Mouse (Mus musculus): ENCODE measurements around the gene F5. TPM values are rescaled to one million over a fixed set of nuclear protein-coding genes. Genes with fewer than 3 reads are reported as not detected.

F5 gene
- polyA plus RNA-seq, 1 experiment = 15.1 TPM

DNA sequence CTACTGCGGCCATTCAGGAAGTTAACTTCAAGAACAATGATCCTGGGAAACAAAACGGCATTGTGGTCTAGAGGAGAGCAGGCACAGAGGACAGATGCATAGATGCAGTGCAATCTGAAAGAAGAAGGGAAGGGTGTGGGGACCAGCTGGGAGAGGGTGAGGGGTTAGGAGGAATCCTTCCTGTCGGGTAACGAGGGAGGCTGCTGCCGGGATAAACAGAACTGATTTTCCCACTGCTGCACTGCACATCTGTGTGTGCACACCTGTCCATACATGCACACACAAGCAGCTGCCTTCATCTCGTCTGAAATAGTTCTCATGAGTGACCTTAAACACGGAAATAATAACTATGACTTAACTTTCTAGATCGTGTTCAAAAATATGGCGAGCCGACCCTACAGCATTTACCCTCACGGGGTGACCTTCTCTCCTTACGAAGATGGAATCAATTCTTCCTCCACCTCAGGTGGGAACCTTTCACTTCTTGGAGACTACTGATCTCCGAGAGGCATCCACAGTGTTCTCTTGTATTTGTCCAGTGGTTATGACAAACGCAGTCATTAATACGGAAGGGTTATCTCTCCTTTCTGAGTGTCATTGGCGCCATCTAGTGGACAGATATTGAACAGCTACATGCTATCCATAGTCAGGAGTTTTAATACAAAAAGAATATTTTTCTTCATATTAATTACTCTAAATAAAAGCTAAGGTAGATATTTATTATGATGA lies 32.7 kb downstream of the F5 start:
- TF ChIP-seq GATA1 (IDR thresholded peaks at IDR 0.05; ENCODE audit: borderline replicate concordance, low read length) = no peak
- no peak for TF ChIP-seq FLI1 (IDR thresholded peaks at IDR 0.05; ENCODE audit: low read length)
- H3K4me3 ChIP-seq (replicated peaks) = peak overlapping the region; percentile 86
- H3K36me3 ChIP-seq (replicated peaks; ENCODE audit: low read length) = peaks cover 97% of the 10 kb centered on the region
- H3K9me3 ChIP-seq = no peaks in the 10 kb centered on the region
- peaks cover 27% of the 10 kb centered on the region for H3K4me1 ChIP-seq
- no peaks in the 10 kb centered on the region for H3K27me3 ChIP-seq (replicated peaks)

DNA sequence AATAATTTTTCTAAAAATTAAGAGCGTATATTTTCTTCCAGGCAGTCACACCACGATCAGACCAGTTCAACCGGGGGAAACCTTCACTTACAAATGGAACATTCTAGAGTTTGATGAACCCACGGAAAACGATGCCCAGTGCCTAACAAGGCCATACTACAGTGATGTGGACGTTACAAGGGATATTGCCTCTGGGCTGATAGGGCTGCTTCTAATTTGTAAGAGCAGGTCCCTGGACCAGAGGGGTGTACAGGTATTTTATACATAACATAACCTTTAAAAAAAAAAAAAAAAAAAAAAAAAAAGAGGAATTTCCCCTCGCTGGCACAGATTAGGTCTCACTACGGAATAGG lies 33.2 kb downstream of the F5 start:
- TF ChIP-seq FLI1 (IDR thresholded peaks at IDR 0.05; ENCODE audit: low read length) = no peak
- TF ChIP-seq GATA1 (IDR thresholded peaks at IDR 0.05; ENCODE audit: borderline replicate concordance, low read length) = no peak
- Histone ChIP-seq H3K9me3 (no peaks in the 10 kb centered on the region), H3K4me3 (replicated peaks) (no peak overlapping the region), H3K36me3 (replicated peaks; ENCODE audit: low read length) (peaks cover 96% of the 10 kb centered on the region), H3K4me1 (peaks cover 21% of the 10 kb centered on the region), H3K27me3 (replicated peaks) (no peaks in the 10 kb centered on the region)

DNA sequence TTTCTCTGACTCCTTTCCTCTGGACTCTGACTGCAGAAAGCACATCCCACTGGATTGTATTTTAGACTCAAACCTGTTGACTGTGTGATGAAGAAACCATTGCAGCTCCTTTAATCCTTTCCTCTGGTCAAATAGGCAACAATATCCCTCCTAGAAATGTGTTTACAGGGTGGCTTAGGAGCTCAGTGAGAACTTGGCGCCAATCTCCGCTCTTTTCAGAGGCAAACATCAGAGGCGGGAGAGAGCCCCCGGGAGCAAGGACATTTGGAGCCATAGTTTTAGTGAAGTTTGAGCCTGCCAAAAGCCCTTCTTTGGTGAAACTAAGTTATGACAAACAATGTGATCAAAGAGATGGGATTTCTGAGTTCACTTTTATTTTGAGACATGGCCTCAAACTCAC lies 33.7 kb downstream of the F5 start:
- no peak for TF ChIP-seq FLI1 (IDR thresholded peaks at IDR 0.05; ENCODE audit: low read length)

DNA sequence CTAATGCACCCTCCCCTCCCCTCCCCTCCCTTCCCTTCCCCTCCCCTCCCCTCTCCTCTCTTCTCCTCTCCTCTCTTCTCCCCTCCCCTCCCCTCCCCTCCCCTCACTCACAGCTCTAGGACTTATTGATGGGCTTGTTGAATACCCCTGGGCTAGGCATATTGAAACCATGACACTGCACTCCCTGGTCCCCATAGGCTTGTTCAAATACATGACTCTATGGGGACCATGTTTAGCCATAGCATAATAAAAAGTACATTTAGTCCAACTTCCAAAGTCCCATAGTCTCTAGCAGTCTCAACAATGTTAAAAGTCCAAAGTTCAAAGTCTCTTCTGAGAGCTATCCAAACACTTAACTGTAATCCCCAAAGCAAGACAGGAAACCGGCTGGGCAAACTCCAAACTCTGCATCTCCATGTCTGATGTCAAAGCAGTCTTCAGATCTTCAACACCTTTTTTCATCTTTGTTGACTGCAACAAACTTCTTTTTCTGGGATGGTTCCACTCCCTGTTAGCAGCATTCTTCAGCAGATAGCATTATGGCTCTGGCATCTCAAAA lies 35.4 kb downstream of the F5 start:
- no peaks in the 10 kb centered on the region for H3K27me3 ChIP-seq (replicated peaks)
- no peak for TF ChIP-seq GATA1 (IDR thresholded peaks at IDR 0.05; ENCODE audit: borderline replicate concordance, low read length)
- no peak for TF ChIP-seq FLI1 (IDR thresholded peaks at IDR 0.05; ENCODE audit: low read length)
- H3K36me3 ChIP-seq (replicated peaks; ENCODE audit: low read length) = peaks cover 94% of the 10 kb centered on the region
- H3K4me1 ChIP-seq = peaks cover 18% of the 10 kb centered on the region
- no peaks in the 10 kb centered on the region for H3K9me3 ChIP-seq
- no peak overlapping the region for H3K4me3 ChIP-seq (replicated peaks)

More for the DNA sequence above, 33.7 kb downstream of the F5 start:
- peaks cover 18% of the 10 kb centered on the region for H3K4me1 ChIP-seq
- H3K36me3 ChIP-seq (replicated peaks; ENCODE audit: low read length) = peaks cover 96% of the 10 kb centered on the region
- no peaks in the 10 kb centered on the region for H3K27me3 ChIP-seq (replicated peaks)
- H3K9me3 ChIP-seq = no peaks in the 10 kb centered on the region
- H3K4me3 ChIP-seq (replicated peaks) = no peak overlapping the region

DNA sequence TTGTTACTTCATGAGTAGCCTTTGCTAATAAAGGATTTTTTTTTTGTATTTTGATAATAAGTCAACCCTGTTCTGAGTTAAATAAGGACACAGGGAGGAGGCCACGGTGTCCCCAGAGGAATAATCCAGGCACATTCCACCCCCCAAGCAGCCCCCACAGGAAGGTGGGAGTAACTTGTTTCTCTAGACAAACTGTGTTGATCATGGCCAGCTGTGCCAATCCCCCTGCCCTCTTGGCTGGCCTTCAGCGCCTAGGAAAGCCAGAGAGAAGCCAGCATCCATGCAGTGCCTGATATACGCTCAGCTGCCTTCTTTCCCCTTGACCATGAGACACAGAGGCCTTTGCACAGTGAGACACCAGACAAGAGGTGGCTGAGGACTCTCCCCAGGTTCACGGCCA lies 47.9 kb downstream of the F5 start:
- Histone ChIP-seq H3K4me3 (replicated peaks) (no peak overlapping the region), H3K4me1 (peaks cover 8% of the 10 kb centered on the region), H3K36me3 (replicated peaks; ENCODE audit: low read length) (peaks cover 93% of the 10 kb centered on the region), H3K9me3 (no peaks in the 10 kb centered on the region), H3K27me3 (replicated peaks) (no peaks in the 10 kb centered on the region)
- TF ChIP-seq GATA1 (IDR thresholded peaks at IDR 0.05; ENCODE audit: borderline replicate concordance, low read length) = no peak
- no peak for TF ChIP-seq FLI1 (IDR thresholded peaks at IDR 0.05; ENCODE audit: low read length)

DNA sequence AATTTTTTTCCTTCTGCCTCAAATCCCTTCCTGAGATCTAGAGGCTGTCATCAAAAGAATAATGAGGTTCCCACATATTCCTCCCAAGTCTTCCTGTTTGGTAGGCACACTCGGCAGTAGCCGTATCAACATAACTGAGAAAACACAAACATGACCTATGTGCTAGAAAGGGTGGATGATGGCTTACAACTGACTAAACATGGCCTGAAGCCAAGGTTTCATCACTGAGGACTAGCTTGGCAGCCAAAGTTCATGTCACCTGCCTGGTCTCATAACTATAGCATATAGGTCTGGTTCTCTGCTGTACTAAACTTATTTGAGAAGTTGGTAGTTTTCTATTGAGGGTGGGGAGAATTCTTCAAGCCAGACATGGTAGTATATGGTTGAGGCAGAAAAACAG lies 56.8 kb downstream of the F5 start:
- no peak for TF ChIP-seq GATA1 (IDR thresholded peaks at IDR 0.05; ENCODE audit: borderline replicate concordance, low read length)
- no peak for TF ChIP-seq FLI1 (IDR thresholded peaks at IDR 0.05; ENCODE audit: low read length)
- H3K36me3 ChIP-seq (replicated peaks; ENCODE audit: low read length) = peaks cover 97% of the 10 kb centered on the region
- H3K27me3 ChIP-seq (replicated peaks) = no peaks in the 10 kb centered on the region
- H3K4me1 ChIP-seq = no peaks in the 10 kb centered on the region
- H3K4me3 ChIP-seq (replicated peaks) = no peak overlapping the region
- H3K9me3 ChIP-seq = no peaks in the 10 kb centered on the region

DNA sequence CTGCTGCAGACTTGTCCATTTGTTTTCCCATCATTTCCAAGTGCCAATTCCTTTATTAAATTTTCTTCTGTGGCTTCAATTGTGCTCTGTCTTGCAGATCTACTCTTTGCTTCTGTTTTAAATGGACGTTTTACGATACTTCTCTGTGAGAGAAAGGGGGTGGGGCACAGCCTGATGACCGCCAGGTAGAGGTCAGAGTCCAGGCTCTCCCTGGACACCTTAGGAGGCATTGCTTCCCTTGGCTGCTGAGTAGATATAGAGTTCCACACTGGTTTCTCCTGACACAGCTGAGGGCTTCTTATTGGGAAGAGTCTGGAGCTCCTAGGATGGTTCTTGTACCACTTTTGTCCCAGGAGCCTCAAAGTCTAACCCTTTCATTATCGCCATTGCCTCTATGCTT lies 59.3 kb downstream of the F5 start:
- Histone ChIP-seq H3K4me3 (replicated peaks) (no peak overlapping the region), H3K36me3 (replicated peaks; ENCODE audit: low read length) (peaks cover 97% of the 10 kb centered on the region), H3K9me3 (no peaks in the 10 kb centered on the region), H3K4me1 (no peaks in the 10 kb centered on the region), H3K27me3 (replicated peaks) (no peaks in the 10 kb centered on the region)
- TF ChIP-seq FLI1 (IDR thresholded peaks at IDR 0.05; ENCODE audit: low read length) (no peak), GATA1 (IDR thresholded peaks at IDR 0.05; ENCODE audit: borderline replicate concordance, low read length) (no peak)

DNA sequence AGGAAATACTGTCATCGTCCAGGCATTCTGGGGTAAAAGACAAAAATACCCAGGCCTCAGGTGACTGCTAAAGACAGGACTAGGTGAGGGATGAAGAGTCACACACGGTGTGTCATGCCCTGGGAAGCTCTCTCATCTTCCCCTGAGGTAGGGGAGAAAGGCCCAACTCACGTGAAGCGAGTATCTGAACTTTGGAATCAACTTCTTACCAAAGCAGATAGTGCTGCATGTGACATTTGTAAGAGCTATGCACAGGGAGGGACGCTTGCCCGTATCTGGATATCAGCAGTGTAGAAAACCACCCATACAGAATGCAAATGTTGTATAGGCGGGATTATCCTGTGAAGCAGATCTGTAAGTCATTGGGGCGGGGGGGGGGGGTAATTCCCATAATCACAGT lies 61.0 kb downstream of the F5 start:
- Histone ChIP-seq H3K4me1 (peaks cover 2% of the 10 kb centered on the region; the same call in 1 of the 2 replicates), H3K27me3 (replicated peaks) (no peaks in the 10 kb centered on the region), H3K9me3 (no peaks in the 10 kb centered on the region), H3K36me3 (replicated peaks; ENCODE audit: low read length) (peaks cover 96% of the 10 kb centered on the region), H3K4me3 (replicated peaks) (no peak overlapping the region)
- TF ChIP-seq FLI1 (IDR thresholded peaks at IDR 0.05; ENCODE audit: low read length) (no peak), GATA1 (IDR thresholded peaks at IDR 0.05; ENCODE audit: borderline replicate concordance, low read length) (no peak)

DNA sequence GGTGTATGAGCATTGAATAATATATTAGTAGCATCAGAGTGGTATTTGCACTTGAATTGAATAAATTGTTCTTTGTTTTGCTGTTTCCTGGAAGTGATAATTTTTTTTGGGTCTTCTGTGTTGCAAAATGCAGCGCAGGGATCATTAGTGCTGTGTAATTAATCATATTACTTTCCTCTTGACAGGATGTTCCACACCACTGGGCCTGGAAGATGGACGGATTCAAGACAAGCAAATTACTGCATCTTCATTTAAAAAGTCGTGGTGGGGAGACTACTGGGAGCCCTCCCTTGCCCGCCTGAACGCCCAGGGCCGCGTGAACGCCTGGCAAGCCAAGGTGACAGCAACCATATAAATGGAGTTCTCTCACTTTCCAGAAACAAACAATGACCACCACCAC lies 62.6 kb downstream of the F5 start:
- TF ChIP-seq FLI1 (IDR thresholded peaks at IDR 0.05; ENCODE audit: low read length) (no peak), GATA1 (IDR thresholded peaks at IDR 0.05; ENCODE audit: borderline replicate concordance, low read length) (no peak)
- Histone ChIP-seq H3K4me3 (replicated peaks) (no peak overlapping the region), H3K4me1 (peaks cover 6% of the 10 kb centered on the region; the same call in 1 of the 2 replicates), H3K36me3 (replicated peaks; ENCODE audit: low read length) (peaks cover 91% of the 10 kb centered on the region), H3K27me3 (replicated peaks) (no peaks in the 10 kb centered on the region), H3K9me3 (no peaks in the 10 kb centered on the region)

DNA sequence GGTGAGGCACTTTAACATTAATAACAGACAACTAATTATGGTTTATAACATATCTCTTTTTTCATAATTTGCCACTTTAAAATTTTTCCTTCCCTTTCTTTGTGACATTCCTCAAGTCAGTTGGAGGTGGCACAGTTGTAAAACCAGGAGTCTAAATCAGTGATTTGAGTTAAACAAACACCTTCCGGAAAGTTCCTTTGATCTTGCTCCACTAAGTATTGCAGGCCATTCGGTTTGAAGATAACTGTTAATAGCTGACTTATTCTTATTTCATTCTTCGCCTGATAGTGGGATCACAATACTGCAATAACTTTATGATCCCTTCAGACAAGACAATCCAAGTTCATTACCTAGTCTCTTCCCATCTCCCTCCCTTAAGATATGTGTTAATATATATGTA lies 63.5 kb downstream of the F5 start:
- Histone ChIP-seq H3K27me3 (replicated peaks) (no peaks in the 10 kb centered on the region), H3K4me1 (peaks cover 6% of the 10 kb centered on the region; the same call in 1 of the 2 replicates), H3K9me3 (no peaks in the 10 kb centered on the region), H3K4me3 (replicated peaks) (no peak overlapping the region), H3K36me3 (replicated peaks; ENCODE audit: low read length) (peaks cover 88% of the 10 kb centered on the region)
- no peak for TF ChIP-seq FLI1 (IDR thresholded peaks at IDR 0.05; ENCODE audit: low read length)
- no peak for TF ChIP-seq GATA1 (IDR thresholded peaks at IDR 0.05; ENCODE audit: borderline replicate concordance, low read length)
